Mouse (Mus musculus) kidney, postnatal 0 days (tissue): ENCODE measurements around the gene Tnfrsf1a. TPM values are rescaled to one million over a fixed set of nuclear protein-coding genes. Genes with fewer than 3 reads are reported as not detected.

Experiments
- ATAC-seq: fragments of 200-750 bp; cut with Nextera tagmentation; replicated peaks from 2 replicates; pipeline ENCODE4 v1.8.0; 2017; ENCODE audit warnings: low read depth, moderate number of reproducible peaks, moderate TSS enrichment, moderate library complexity; ENCODE audit not compliant: low FRiP score
- DNase-seq: peaks from one replicate; pipeline ENCODE4 v3.0.0-alpha.2; 2016; ENCODE audit warnings: low spot score
- H3K27ac ChIP-seq: fragments of 300-500 bp; sonication (generic); 2 replicates; pipeline ENCODE4 v1.5.1; 2014; ENCODE audit warnings: mild to moderate bottlenecking
- H3K27me3 ChIP-seq: fragments of 300-500 bp; sonication (generic); 2 replicates; pipeline ENCODE4 v1.6.1; 2014; ENCODE audit warnings: low read length, mixed read lengths; ENCODE audit not compliant: insufficient read depth
- H3K36me3 ChIP-seq: fragments of 300-500 bp; sonication (generic); 2 replicates; pipeline ENCODE4 v1.6.1; 2014; ENCODE audit warnings: low read length, mixed read lengths; ENCODE audit not compliant: insufficient read depth
- H3K4me1 ChIP-seq: fragments of 300-500 bp; sonication (generic); replicated peaks from 2 replicates; pipeline ENCODE4 v1.6.1; 2014; ENCODE audit warnings: antibody characterized with exemption, low read length, mixed read lengths; ENCODE audit not compliant: insufficient read depth
- H3K4me2 ChIP-seq: fragments of 300-500 bp; sonication (generic); 2 replicates; pipeline ENCODE4 v1.6.1; 2014; ENCODE audit warnings: mild to moderate bottlenecking, low read length, moderate library complexity, mixed read lengths
- H3K4me3 ChIP-seq: fragments of 300-500 bp; sonication (generic); replicated peaks from 2 replicates; pipeline ENCODE4 v1.5.1; 2014; ENCODE audit warnings: low read depth, low read length
- H3K9ac ChIP-seq: fragments of 300-500 bp; sonication (generic); 2 replicates; pipeline ENCODE4 v1.6.1; 2014; ENCODE audit warnings: low read depth, low read length
- H3K9me3 ChIP-seq: fragments of 300-500 bp; sonication (generic); replicated peaks from 2 replicates; pipeline ENCODE4 v1.6.1; 2016; ENCODE audit warnings: low read length, inconsistent platforms, mixed read lengths
- CTCF ChIP-seq: IDR thresholded peaks from 2 replicates; pipeline ENCODE4 v1.5.1; 2016; ENCODE audit warnings: antibody characterized with exemption, low read depth, mild to moderate bottlenecking, moderate library complexity
- WGBS: fragments of 180-500 bp; shearing (Covaris S2); extraction: QIAGEN DNeasy Blood & Tissue Kit; methylation state at CpG from one replicate; pipeline ENCODE4 v1.1.7; 2014; 5-methylcytosine and 5-hydroxymethylcytosine counted together
- polyA plus RNA-seq: library from polyadenylated mRNA; unstranded; fragments of >200 nt; fragmentation: Nextera tagmentation; extraction: Ambion mirVana; gene quantifications from 2 replicates; pipeline ENCODE4 v1.2.1, GENCODE M21; 2015

Gene Tnfrsf1a
- polyA plus RNA-seq, 1 experiment from 2014 or later, result 77.9 TPM

GRCm38 (mm10) chr6:125344866-125345265 lies 4.3 kb upstream of the Tnfrsf1a start:
- TF ChIP-seq CTCF, result no peak
- Histone ChIP-seq H3K36me3 (no peaks in the 10 kb centered on the region), H3K4me1 (peaks cover 11% of the 10 kb centered on the region; the same call in 1 of the 2 replicates), H3K9me3 (no peaks in the 10 kb centered on the region), H3K4me3 (no peak overlapping the region), H3K27me3 (no peaks in the 10 kb centered on the region), H3K9ac (no peak overlapping the region), H3K27ac (no peak overlapping the region), H3K4me2 (no peak overlapping the region)
- DNase-seq (no peak), ATAC-seq (no peak)
- WGBS, result 65% methylated on average over 4 of the region's 4 CpGs

- DNase-seq (no peak), ATAC-seq (no peak)
- 65% methylated on average over 1 of the region's 1 CpGs for WGBS
- H3K27ac ChIP-seq, result 0 out of 2 replicates have a peak overlapping the region, but pooled peaks have one; percentile 19
- H3K4me3 ChIP-seq, result no peak overlapping the region
- no peak overlapping the region for H3K4me2 ChIP-seq
- no peaks in the 10 kb centered on the region for H3K27me3 ChIP-seq
- H3K36me3 ChIP-seq, result no peaks in the 10 kb centered on the region
- no peaks in the 10 kb centered on the region for H3K9me3 ChIP-seq
- H3K9ac ChIP-seq, result no peak overlapping the region
- no peak for TF ChIP-seq CTCF
- peaks cover 11% of the 10 kb centered on the region; the same call in 1 of the 2 replicates for H3K4me1 ChIP-seq
Measured at GRCm38 (mm10) chr6:125345625-125346024, 3.5 kb upstream of the Tnfrsf1a start.

- no peak overlapping the region for H3K4me3 ChIP-seq
- no peak overlapping the region for H3K4me2 ChIP-seq
- TF ChIP-seq CTCF, result no peak
- H3K36me3 ChIP-seq, result no peaks in the 10 kb centered on the region
- no peaks in the 10 kb centered on the region for H3K27me3 ChIP-seq
- H3K9me3 ChIP-seq, result no peaks in the 10 kb centered on the region
- H3K9ac ChIP-seq, result no peak overlapping the region
- WGBS, result 55% methylated on average over 2 of the region's 2 CpGs
- H3K27ac ChIP-seq, result 0 out of 2 replicates have a peak overlapping the region, but pooled peaks have one; percentile 19
- ATAC-seq, result no peak; the same call in 1 of the 2 replicates
- peaks cover 14% of the 10 kb centered on the region for H3K4me1 ChIP-seq
- DNase-seq, result no peak
Measured at GRCm38 (mm10) chr6:125346029-125346428, 3.1 kb upstream of the Tnfrsf1a start.

GRCm38 (mm10) chr6:125349575-125350230 lies 541 bp downstream of the Tnfrsf1a start:
- under 1% methylated on average over 27 of the region's 27 CpGs for WGBS

GRCm38 (mm10) chr6:125350231-125350994 lies 1.3 kb downstream of the Tnfrsf1a start:
- TF ChIP-seq CTCF, result no peak
- H3K4me1 ChIP-seq, result peaks cover 37% of the 10 kb centered on the region

More at GRCm38 (mm10) chr6:125349575-125350230, 541 bp downstream of the Tnfrsf1a start:
- H3K27me3 ChIP-seq, result no peaks in the 10 kb centered on the region
- peak overlapping the region; percentile 67 for H3K4me2 ChIP-seq
- DNase-seq, result peak; percentile 97
- H3K27ac ChIP-seq, result peak overlapping the region; percentile 80
- H3K36me3 ChIP-seq, result no peaks in the 10 kb centered on the region
- peak overlapping the region; percentile 53 for H3K4me3 ChIP-seq
- peak; percentile 73 for ATAC-seq
- peak overlapping the region; percentile 66 for H3K9ac ChIP-seq
- no peaks in the 10 kb centered on the region for H3K9me3 ChIP-seq
- H3K4me1 ChIP-seq, result peaks cover 30% of the 10 kb centered on the region
- TF ChIP-seq CTCF, result no peak

GRCm38 (mm10) chr6:125350995-125351324 lies 1.8 kb downstream of the Tnfrsf1a start:
- ATAC-seq (no peak), DNase-seq (no peak)
- Histone ChIP-seq H3K36me3 (no peaks in the 10 kb centered on the region), H3K4me1 (peaks cover 43% of the 10 kb centered on the region), H3K27ac (peak overlapping the region; percentile 80; the same call in 1 of the 2 replicates), H3K9ac (peak overlapping the region; percentile 66), H3K4me3 (peak overlapping the region; percentile 53), H3K9me3 (no peaks in the 10 kb centered on the region), H3K4me2 (peak overlapping the region; percentile 67), H3K27me3 (no peaks in the 10 kb centered on the region)
- WGBS, result 53% methylated on average over 2 of the region's 2 CpGs
- no peak for TF ChIP-seq CTCF

More at GRCm38 (mm10) chr6:125350231-125350994, 1.3 kb downstream of the Tnfrsf1a start:
- Histone ChIP-seq H3K9ac (peak overlapping the region; percentile 66), H3K27me3 (no peaks in the 10 kb centered on the region), H3K4me2 (peak overlapping the region; percentile 67), H3K4me3 (peak overlapping the region; percentile 53), H3K9me3 (no peaks in the 10 kb centered on the region), H3K36me3 (no peaks in the 10 kb centered on the region), H3K27ac (peak overlapping the region; percentile 80)
- 1% methylated on average over 20 of the region's 20 CpGs for WGBS
- peak; percentile 56 for DNase-seq
- ATAC-seq, result peak; percentile 9; the same call in 1 of the 2 replicates
